Mouse (Mus musculus) lung, postnatal 0 days (tissue): ENCODE measurements around the gene Nmnat3.

Experiments
- CTCF ChIP-seq: IDR thresholded peaks from 2 replicates; pipeline ENCODE4 v1.5.1; 2016; ENCODE audit warnings: antibody characterized with exemption, mild to moderate bottlenecking
- EP300 ChIP-seq: IDR thresholded peaks from 2 replicates; pipeline ENCODE4 v1.6.1; 2016; ENCODE audit warnings: antibody characterized with exemption, mild to moderate bottlenecking, control low read depth

DNA sequence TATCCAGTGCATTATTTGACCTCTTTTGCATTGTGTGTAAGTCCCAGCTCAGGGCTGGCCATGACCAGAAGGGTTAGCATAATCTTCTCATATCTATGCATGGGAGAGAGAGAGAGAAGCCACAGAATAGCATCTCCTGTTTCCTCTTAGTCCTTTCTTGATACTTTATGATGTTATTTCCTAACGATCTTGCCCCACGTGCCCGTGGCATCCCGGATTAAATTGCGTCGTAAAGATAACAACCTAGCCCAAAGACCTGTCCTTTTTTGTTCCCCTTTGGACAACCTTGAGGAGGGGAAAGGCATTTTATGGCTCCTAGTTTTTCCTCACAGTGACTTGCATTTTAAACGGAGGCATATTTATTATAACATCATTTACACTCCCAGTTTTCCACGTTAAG lies 78.8 kb downstream of the Nmnat3 start:
- no peak for TF ChIP-seq CTCF
- TF ChIP-seq EP300: no peak
